7 mouse cellular contexts compared by ENCODE assay signal in genomic region chr15:89170102-89170501, GRCm38 (mm10). TPM values are rescaled to one million over a fixed set of nuclear protein-coding genes. Genes with fewer than 3 reads are reported as not detected.
DNase-seq lines count a peak whose midpoint lies in the region; ATAC-seq and TF ChIP-seq lines count a peak whose summit lies in the region.

No protein-coding gene starts in this region.

- H3K27me3 ChIP-seq in E14TG2a.4 (ENCODE audit: insufficient read depth, low read length): peaks cover 24% of the 10 kb centered on the region
- H3K27me3 ChIP-seq in hindbrain, embryonic 11.5 days (ENCODE audit: control insufficient read depth, insufficient read depth, low read length): no peaks in the 10 kb centered on the region
- no peaks in the 10 kb centered on the region for H3K27me3 ChIP-seq in limb, embryonic 15.5 days
- H3K27me3 ChIP-seq in stomach, embryonic 14.5 days (ENCODE audit: control insufficient read depth, insufficient read depth, low read length): no peaks in the 10 kb centered on the region

- H3K36me3 ChIP-seq in E14TG2a.4 (ENCODE audit: insufficient read depth, low read length): peaks cover 68% of the 10 kb centered on the region
- peaks cover 13% of the 10 kb centered on the region; the same call in 1 of the 2 replicates for H3K36me3 ChIP-seq in hindbrain, embryonic 11.5 days (ENCODE audit: control insufficient read depth, insufficient read depth, low read length)
- H3K36me3 ChIP-seq in limb, embryonic 15.5 days: peaks cover 34% of the 10 kb centered on the region
- peaks cover 33% of the 10 kb centered on the region for H3K36me3 ChIP-seq in stomach, embryonic 14.5 days (ENCODE audit: control insufficient read depth, insufficient read depth, low read length)

- H3K9ac ChIP-seq in hindbrain, embryonic 11.5 days (ENCODE audit: low read depth, low read length): no peak overlapping the region
- no peak overlapping the region for H3K9ac ChIP-seq in limb, embryonic 15.5 days
- no peak overlapping the region for H3K9ac ChIP-seq in stomach, embryonic 14.5 days (replicated peaks; ENCODE audit: low read depth, low read length)

- no peak for TF ChIP-seq CTCF in E14TG2a.4 (conservative IDR thresholded peaks at IDR 0.05; ENCODE audit: low read length)
- TF ChIP-seq CTCF in bone marrow macrophage, adult 2 months (IDR thresholded peaks at IDR 0.05; ENCODE audit: low read depth, low read length): no peak

- no peak for DNase-seq in hindbrain, embryonic 11.5 days (ENCODE audit: low spot score)
- no peak for DNase-seq in frontal cortex, postnatal 10 days (ENCODE audit: low spot score in 2 of 2)
- no peak for DNase-seq in frontal cortex, postnatal 14 days (ENCODE audit: low spot score in 2 of 2)

- ATAC-seq in hindbrain, embryonic 11.5 days (ENCODE audit: low FRiP score): no peak
- no peak for ATAC-seq in limb, embryonic 15.5 days (ENCODE audit: insufficient number of reproducible peaks, low FRiP score, low TSS enrichment, low read depth)
- no peak for ATAC-seq in stomach, embryonic 14.5 days (ENCODE audit: insufficient number of reproducible peaks, insufficient read depth, low FRiP score, low read depth)

- TF ChIP-seq POLR2A in bone marrow macrophage, adult 2 months (IDR thresholded peaks at IDR 0.05; ENCODE audit: borderline replicate concordance, low read depth, low read length): no peak

- no peak overlapping the region for H3K4me2 ChIP-seq in hindbrain, embryonic 11.5 days (replicated peaks; ENCODE audit: low read depth, low read length)
- H3K4me2 ChIP-seq in limb, embryonic 15.5 days: peak overlapping the region; percentile 40
- H3K4me2 ChIP-seq in stomach, embryonic 14.5 days (replicated peaks; ENCODE audit: low read depth, low read length): peak overlapping the region; percentile 28; the same call in 1 of the 2 replicates

- H3K4me3 ChIP-seq in E14TG2a.4 (replicated peaks; ENCODE audit: low read length): peak overlapping the region; percentile 60; the same call in 1 of the 2 replicates
- no peak overlapping the region for H3K4me3 ChIP-seq in bone marrow macrophage, adult 2 months (ENCODE audit: insufficient read depth, low read length)
- no peak overlapping the region for H3K4me3 ChIP-seq in hindbrain, embryonic 11.5 days (ENCODE audit: low read depth, low read length)
- no peak overlapping the region for H3K4me3 ChIP-seq in limb, embryonic 15.5 days
- H3K4me3 ChIP-seq in stomach, embryonic 14.5 days (ENCODE audit: low read depth, low read length): no peak overlapping the region

- H3K27ac ChIP-seq in bone marrow macrophage, adult 2 months (ENCODE audit: insufficient read depth, low read depth, low read length): peak overlapping the region; percentile 36
- 0 out of 2 replicates have a peak overlapping the region, but pooled peaks have one; percentile 11 for H3K27ac ChIP-seq in hindbrain, embryonic 11.5 days (ENCODE audit: low read depth, low read length)
- H3K27ac ChIP-seq in limb, embryonic 15.5 days: peak overlapping the region; percentile 87
- peak overlapping the region; percentile 78 for H3K27ac ChIP-seq in stomach, embryonic 14.5 days (ENCODE audit: low read length)

- peaks cover 98% of the 10 kb centered on the region for H3K4me1 ChIP-seq in E14TG2a.4 (replicated peaks; ENCODE audit: low read depth, low read length)
- peaks cover 44% of the 10 kb centered on the region for H3K4me1 ChIP-seq in bone marrow macrophage, adult 2 months (ENCODE audit: control insufficient read depth, insufficient read depth, low read length)
- peaks cover 22% of the 10 kb centered on the region for H3K4me1 ChIP-seq in hindbrain, embryonic 11.5 days (replicated peaks; ENCODE audit: control insufficient read depth, insufficient read depth, low read length)
- H3K4me1 ChIP-seq in limb, embryonic 15.5 days: peaks cover 58% of the 10 kb centered on the region
- H3K4me1 ChIP-seq in stomach, embryonic 14.5 days (ENCODE audit: control insufficient read depth, insufficient read depth, low read length): peaks cover 51% of the 10 kb centered on the region

- WGBS in hindbrain, embryonic 11.5 days: 65% methylated on average over 3 of the region's 3 CpGs
- 41% methylated on average over 3 of the region's 3 CpGs for whole genome bisulfite sequencing in limb, embryonic 15.5 days
- 37% methylated on average over 3 of the region's 3 CpGs for WGBS in stomach, embryonic 14.5 days

- no peaks in the 10 kb centered on the region for H3K9me3 ChIP-seq in E14TG2a.4 (ENCODE audit: low read length)
- H3K9me3 ChIP-seq in hindbrain, embryonic 11.5 days (ENCODE audit: control insufficient read depth, low read length): no peaks in the 10 kb centered on the region
- no peaks in the 10 kb centered on the region for H3K9me3 ChIP-seq in limb, embryonic 15.5 days
- no peaks in the 10 kb centered on the region for H3K9me3 ChIP-seq in stomach, embryonic 14.5 days (ENCODE audit: control insufficient read depth, low read depth, low read length)

RNA-seq across cellular contexts. Expression of gene Plxnb2, which starts 10.5 kb away (rescaled TPM):
- 432 and 457 TPM in 2 replicates for polyA plus RNA-seq in bone marrow macrophage, adult 2 months (2012; ENCODE audit: insufficient read depth, insufficient read length, missing spikeins)
- 97.4 and 104 TPM in 2 replicates for polyA plus RNA-seq in hindbrain, embryonic 11.5 days (2014; fragmentation: Nextera tagmentation; extraction: Ambion mirVana)
- polyA plus RNA-seq in limb, embryonic 15.5 days (2015; fragmentation: Nextera tagmentation; extraction: Ambion mirVana): 144 and 149 TPM in 2 replicates
- 146 and 147 TPM in 2 replicates for polyA plus RNA-seq in stomach, embryonic 14.5 days (2014; fragmentation: Nextera tagmentation; extraction: Ambion mirVana)

RNA-seq across cellular contexts. Expression of gene Mapk11, which starts 20.7 kb away (rescaled TPM):
- polyA plus RNA-seq in bone marrow macrophage, adult 2 months (2012; ENCODE audit: insufficient read depth, insufficient read length, missing spikeins): 2.2 and 2.7 TPM in 2 replicates
- polyA plus RNA-seq in hindbrain, embryonic 11.5 days (2014; fragmentation: Nextera tagmentation; extraction: Ambion mirVana): 38.5 and 40.4 TPM in 2 replicates
- 7.8 and 8.3 TPM in 2 replicates for polyA plus RNA-seq in limb, embryonic 15.5 days (2015; fragmentation: Nextera tagmentation; extraction: Ambion mirVana)
- polyA plus RNA-seq in stomach, embryonic 14.5 days (2014; fragmentation: Nextera tagmentation; extraction: Ambion mirVana): 6.5 and 7.9 TPM in 2 replicates

RNA-seq across cellular contexts. Expression of gene Dennd6b, which starts 26.2 kb away (rescaled TPM):
- 3.4 and 3.8 TPM in 2 replicates for polyA plus RNA-seq in bone marrow macrophage, adult 2 months (2012; ENCODE audit: insufficient read depth, insufficient read length, missing spikeins)
- polyA plus RNA-seq in hindbrain, embryonic 11.5 days (2014; fragmentation: Nextera tagmentation; extraction: Ambion mirVana): 28.3 and 31.2 TPM in 2 replicates
- 12.4 and 13.0 TPM in 2 replicates for polyA plus RNA-seq in limb, embryonic 15.5 days (2015; fragmentation: Nextera tagmentation; extraction: Ambion mirVana)
- polyA plus RNA-seq in stomach, embryonic 14.5 days (2014; fragmentation: Nextera tagmentation; extraction: Ambion mirVana): 16.4 and 17.6 TPM in 2 replicates

RNA-seq across cellular contexts. Expression of gene Mapk12, which starts 29.6 kb away (rescaled TPM):
- not detected in 2 replicates for polyA plus RNA-seq in bone marrow macrophage, adult 2 months (2012; ENCODE audit: insufficient read depth, insufficient read length, missing spikeins)
- polyA plus RNA-seq in hindbrain, embryonic 11.5 days (2014; fragmentation: Nextera tagmentation; extraction: Ambion mirVana): 16.5 and 17.8 TPM in 2 replicates
- 7.1 and 15.4 TPM in 2 replicates for polyA plus RNA-seq in limb, embryonic 15.5 days (2015; fragmentation: Nextera tagmentation; extraction: Ambion mirVana)
- polyA plus RNA-seq in stomach, embryonic 14.5 days (2014; fragmentation: Nextera tagmentation; extraction: Ambion mirVana): 4.4 and 5.2 TPM in 2 replicates

RNA-seq across cellular contexts. Expression of gene Ppp6r2, which starts 41.3 kb away (rescaled TPM):
- 31.6 and 32.7 TPM in 2 replicates for polyA plus RNA-seq in bone marrow macrophage, adult 2 months (2012; ENCODE audit: insufficient read depth, insufficient read length, missing spikeins)
- polyA plus RNA-seq in hindbrain, embryonic 11.5 days (2014; fragmentation: Nextera tagmentation; extraction: Ambion mirVana): 42.1 and 46.0 TPM in 2 replicates
- 24.5 and 25.0 TPM in 2 replicates for polyA plus RNA-seq in limb, embryonic 15.5 days (2015; fragmentation: Nextera tagmentation; extraction: Ambion mirVana)
- polyA plus RNA-seq in stomach, embryonic 14.5 days (2014; fragmentation: Nextera tagmentation; extraction: Ambion mirVana): 33.5 and 34.6 TPM in 2 replicates

Comparison
In these comparisons a context has a peak if more than half of its experiments do, and no peak if none do; other contexts are left out.
1. H3K27ac ChIP-seq: peak in every context shown above with its lines; median percentile 87 in limb, embryonic 15.5 days; 78 in stomach, embryonic 14.5 days; 36 in bone marrow macrophage, adult 2 months; 11 in hindbrain, embryonic 11.5 days.